Mouse (Mus musculus) splenic B cell, adult 2 months (primary cell): ENCODE data around the gene Ssbp3.

Experiments
- DNase-seq: peaks from one replicate; pipeline ENCODE4 v3.0.0-alpha.2; 2011; ENCODE audit warnings: low read depth, low spot score
- H3K27me3 ChIP-seq: 2 replicates; pipeline ENCODE4 v1.6.1; 2012; ENCODE audit warnings: mild to moderate bottlenecking, low read length, moderate library complexity, mixed read lengths; ENCODE audit not compliant: control insufficient read depth, poor library complexity, insufficient read depth, severe bottlenecking
- H3K36me3 ChIP-seq: 2 replicates; pipeline ENCODE4 v1.6.1; 2012; ENCODE audit warnings: mild to moderate bottlenecking, low read length, moderate library complexity, mixed read lengths; ENCODE audit not compliant: control insufficient read depth, poor library complexity, insufficient read depth, severe bottlenecking

Gene Ssbp3

GRCm38 (mm10) chr4:106988886-106989225, 78.4 kb downstream of the Ssbp3 start:
- no peak for DNase-seq
- Histone ChIP-seq H3K27me3 (no peaks in the 10 kb centered on the region), H3K36me3 (no peaks in the 10 kb centered on the region)

- no peaks in the 10 kb centered on the region for H3K36me3 ChIP-seq
- H3K27me3 ChIP-seq, result no peaks in the 10 kb centered on the region
- peak; percentile 18 for DNase-seq
These were observed 78.9 kb downstream of the Ssbp3 start for GRCm38 (mm10) chr4:106989226-106989983.

GRCm38 (mm10) chr4:106993053-106993452, 82.6 kb downstream of the Ssbp3 start:
- H3K36me3 ChIP-seq, result no peaks in the 10 kb centered on the region

GRCm38 (mm10) chr4:106994252-106994651, 83.8 kb downstream of the Ssbp3 start:
- no peaks in the 10 kb centered on the region for H3K27me3 ChIP-seq
- H3K36me3 ChIP-seq, result no peaks in the 10 kb centered on the region
- no peak for DNase-seq

More at GRCm38 (mm10) chr4:106993053-106993452, 82.6 kb downstream of the Ssbp3 start:
- no peak for DNase-seq
- H3K27me3 ChIP-seq, result no peaks in the 10 kb centered on the region

GRCm38 (mm10) chr4:106995069-106995468, 84.6 kb downstream of the Ssbp3 start:
- no peaks in the 10 kb centered on the region for H3K27me3 ChIP-seq
- H3K36me3 ChIP-seq, result no peaks in the 10 kb centered on the region
- no peak for DNase-seq

GRCm38 (mm10) chr4:106995513-106995912, 85.0 kb downstream of the Ssbp3 start:
- DNase-seq, result no peak
- no peaks in the 10 kb centered on the region for H3K36me3 ChIP-seq
- H3K27me3 ChIP-seq, result no peaks in the 10 kb centered on the region

- Histone ChIP-seq H3K36me3 (no peaks in the 10 kb centered on the region), H3K27me3 (no peaks in the 10 kb centered on the region)
- no peak for DNase-seq
These were observed 86.0 kb downstream of the Ssbp3 start for GRCm38 (mm10) chr4:106996305-106997076.

- DNase-seq, result no peak
- H3K36me3 ChIP-seq, result no peaks in the 10 kb centered on the region
- H3K27me3 ChIP-seq, result no peaks in the 10 kb centered on the region
These were observed 90.8 kb downstream of the Ssbp3 start for GRCm38 (mm10) chr4:107001259-107001810.

GRCm38 (mm10) chr4:107001916-107002488, 91.5 kb downstream of the Ssbp3 start:
- no peak for DNase-seq
- Histone ChIP-seq H3K36me3 (no peaks in the 10 kb centered on the region), H3K27me3 (no peaks in the 10 kb centered on the region)

- no peak for DNase-seq
- no peaks in the 10 kb centered on the region for H3K27me3 ChIP-seq
- no peaks in the 10 kb centered on the region for H3K36me3 ChIP-seq
These were observed 92.1 kb downstream of the Ssbp3 start for GRCm38 (mm10) chr4:107002517-107003165.

- no peak for DNase-seq
- H3K36me3 ChIP-seq, result no peaks in the 10 kb centered on the region
- H3K27me3 ChIP-seq, result no peaks in the 10 kb centered on the region
These were observed 92.7 kb downstream of the Ssbp3 start for GRCm38 (mm10) chr4:107003199-107003598.

GRCm38 (mm10) chr4:107003786-107004185, 93.3 kb downstream of the Ssbp3 start:
- H3K36me3 ChIP-seq, result no peaks in the 10 kb centered on the region
- H3K27me3 ChIP-seq, result no peaks in the 10 kb centered on the region
- no peak for DNase-seq

GRCm38 (mm10) chr4:107004346-107004745, 93.8 kb downstream of the Ssbp3 start:
- no peak for DNase-seq
- no peaks in the 10 kb centered on the region for H3K27me3 ChIP-seq

GRCm38 (mm10) chr4:107005166-107005565, 94.7 kb downstream of the Ssbp3 start:
- Histone ChIP-seq H3K36me3 (no peaks in the 10 kb centered on the region), H3K27me3 (no peaks in the 10 kb centered on the region)
- DNase-seq, result no peak

More at GRCm38 (mm10) chr4:107004346-107004745, 93.8 kb downstream of the Ssbp3 start:
- H3K36me3 ChIP-seq, result no peaks in the 10 kb centered on the region
